Mouse (Mus musculus): ENCODE data around the gene Psen1. TPM values are rescaled to one million over a fixed set of nuclear protein-coding genes. Genes with fewer than 3 reads are reported as not detected.
A peak's percentile ranks its signal among the peaks of the same experiment; 100 is the strongest.

Psen1 gene
- polyA plus RNA-seq (2012; fragmentation: generic; extraction: Trizol) = 36.6 TPM
- long read RNA-seq, experiment 1, transcript Psen1-201 (12 exons, 2,690 nt) = major isoform, 37 of 46 reads
- long read RNA-seq, experiment 1, partial matches to known transcripts = 3 of 46 reads
- long read RNA-seq, experiment 1, other reads (novel, unspliced or antisense) = 6 of 46 reads
- long read RNA-seq, experiment 2, transcript Psen1-201 (12 exons, 2,690 nt) = major isoform, 257 of 295 reads
- long read RNA-seq, experiment 2, partial matches to known transcripts = 10 of 295 reads
- long read RNA-seq, experiment 2, other reads (novel, unspliced or antisense) = 28 of 295 reads

GRCm38 (mm10) chr12:83687934-83688315, at the start of gene Psen1:
TSS of gene Psen1 (plus strand) at chr12:83688152.
- TF ChIP-seq FOSL1 (IDR thresholded peaks at IDR 0.05; ENCODE audit: insufficient read depth, low read length, poor library complexity, severe bottlenecking) = no peak
- peak; percentile 91 for TF ChIP-seq MAX (IDR thresholded peaks at IDR 0.05)
- peak; percentile 90 for TF ChIP-seq CEBPB (IDR thresholded peaks at IDR 0.05; ENCODE audit: low read depth)
- no peak for TF ChIP-seq MYOG (IDR thresholded peaks at IDR 0.05; ENCODE audit: control insufficient read depth, extremely low read depth, insufficient read length)
- Histone ChIP-seq H3ac (ENCODE audit: control insufficient read depth, insufficient read length, low read depth) (peak within 1 kb of the TSS; percentile 82), H3K36me3 (ENCODE audit: control insufficient read depth, insufficient read depth) (peaks cover 24% of the 10 kb centered on the region), H3K79me2 (ENCODE audit: control insufficient read depth, insufficient read depth) (peaks cover 48% of the 10 kb centered on the region), H3K27me3 (ENCODE audit: control insufficient read depth, insufficient read depth, insufficient read length) (no peaks in the 10 kb centered on the region), H3K4me3 (ENCODE audit: insufficient read depth, poor library complexity, severe bottlenecking) (peak within 1 kb of the TSS; percentile 75), H3K79me3 (ENCODE audit: low read depth) (peaks cover 39% of the 10 kb centered on the region)

- peaks cover 97% of the 10 kb centered on the region for H3K79me2 ChIP-seq (ENCODE audit: control insufficient read depth, insufficient read depth)
- peaks cover 92% of the 10 kb centered on the region for H3K79me3 ChIP-seq (ENCODE audit: low read depth)
- no peaks in the 10 kb centered on the region for H3K27me3 ChIP-seq (ENCODE audit: control insufficient read depth, insufficient read depth, insufficient read length)
- no peak overlapping the region for H3ac ChIP-seq (ENCODE audit: control insufficient read depth, insufficient read length, low read depth)
- H3K4me3 ChIP-seq (ENCODE audit: insufficient read depth, poor library complexity, severe bottlenecking) = no peak overlapping the region
- H3K36me3 ChIP-seq (ENCODE audit: control insufficient read depth, insufficient read depth) = peaks cover 84% of the 10 kb centered on the region
- TF ChIP-seq USF1 (IDR thresholded peaks at IDR 0.05; ENCODE audit: low read depth) (no peak), CEBPB (IDR thresholded peaks at IDR 0.05; ENCODE audit: low read depth) (no peak), MYOG (IDR thresholded peaks at IDR 0.05; ENCODE audit: control insufficient read depth, extremely low read depth, insufficient read length) (no peak), MAX (IDR thresholded peaks at IDR 0.05) (no peak), MYOD1 (IDR thresholded peaks at IDR 0.05; ENCODE audit: control insufficient read depth, insufficient read length, low read depth) (no peak)
These were observed 46.7 kb upstream of the Psen1 start for GRCm38 (mm10) chr12:83641233-83641632.

- H3K27me3 ChIP-seq (ENCODE audit: control insufficient read depth, insufficient read depth, insufficient read length) = no peaks in the 10 kb centered on the region
- peaks cover 84% of the 10 kb centered on the region for H3K36me3 ChIP-seq (ENCODE audit: control insufficient read depth, insufficient read depth)
- H3K79me2 ChIP-seq (ENCODE audit: control insufficient read depth, insufficient read depth) = peaks cover 94% of the 10 kb centered on the region
- peaks cover 86% of the 10 kb centered on the region for H3K79me3 ChIP-seq (ENCODE audit: low read depth)
- TF ChIP-seq FOSL1 (IDR thresholded peaks at IDR 0.05; ENCODE audit: insufficient read depth, low read length, poor library complexity, severe bottlenecking) = peak; percentile 18
- TF ChIP-seq USF1 (IDR thresholded peaks at IDR 0.05; ENCODE audit: low read depth) = no peak
- H3ac ChIP-seq (ENCODE audit: control insufficient read depth, insufficient read length, low read depth) = no peak overlapping the region
- H3K4me3 ChIP-seq (ENCODE audit: insufficient read depth, poor library complexity, severe bottlenecking) = no peak overlapping the region
These were observed 44.8 kb upstream of the Psen1 start for GRCm38 (mm10) chr12:83643116-83643515.

GRCm38 (mm10) chr12:83650346-83650745, 37.6 kb upstream of the Psen1 start:
- Histone ChIP-seq H3K79me2 (ENCODE audit: control insufficient read depth, insufficient read depth) (peaks cover 85% of the 10 kb centered on the region), H3K4me3 (ENCODE audit: insufficient read depth, poor library complexity, severe bottlenecking) (no peak overlapping the region), H3K27me3 (ENCODE audit: control insufficient read depth, insufficient read depth, insufficient read length) (no peaks in the 10 kb centered on the region), H3K79me3 (ENCODE audit: low read depth) (peaks cover 51% of the 10 kb centered on the region), H3ac (ENCODE audit: control insufficient read depth, insufficient read length, low read depth) (no peak overlapping the region), H3K36me3 (ENCODE audit: control insufficient read depth, insufficient read depth) (peaks cover 90% of the 10 kb centered on the region)
- TF ChIP-seq MYOD1 (IDR thresholded peaks at IDR 0.05; ENCODE audit: control insufficient read depth, insufficient read length, low read depth) = no peak
- TF ChIP-seq FOSL1 (IDR thresholded peaks at IDR 0.05; ENCODE audit: insufficient read depth, low read length, poor library complexity, severe bottlenecking) = no peak
- TF ChIP-seq MAX (IDR thresholded peaks at IDR 0.05) = no peak
- TF ChIP-seq CTCF (IDR thresholded peaks at IDR 0.05; ENCODE audit: control insufficient read depth, insufficient read depth, insufficient read length) = no peak
- TF ChIP-seq MYOG (IDR thresholded peaks at IDR 0.05; ENCODE audit: control insufficient read depth, extremely low read depth, insufficient read length) = no peak
- no peak for TF ChIP-seq USF1 (IDR thresholded peaks at IDR 0.05; ENCODE audit: low read depth)
- TF ChIP-seq CEBPB (IDR thresholded peaks at IDR 0.05; ENCODE audit: low read depth) = no peak

- peaks cover 56% of the 10 kb centered on the region for H3K79me3 ChIP-seq (ENCODE audit: low read depth)
- H3K4me3 ChIP-seq (ENCODE audit: insufficient read depth, poor library complexity, severe bottlenecking) = no peak overlapping the region
- no peak overlapping the region for H3ac ChIP-seq (ENCODE audit: control insufficient read depth, insufficient read length, low read depth)
- TF ChIP-seq FOSL1 (IDR thresholded peaks at IDR 0.05; ENCODE audit: insufficient read depth, low read length, poor library complexity, severe bottlenecking) (no peak), CTCF (IDR thresholded peaks at IDR 0.05; ENCODE audit: control insufficient read depth, insufficient read depth, insufficient read length) (no peak), MYOD1 (IDR thresholded peaks at IDR 0.05; ENCODE audit: control insufficient read depth, insufficient read length, low read depth) (no peak), MAX (IDR thresholded peaks at IDR 0.05) (no peak), USF1 (IDR thresholded peaks at IDR 0.05; ENCODE audit: low read depth) (no peak), CEBPB (IDR thresholded peaks at IDR 0.05; ENCODE audit: low read depth) (no peak), MYOG (IDR thresholded peaks at IDR 0.05; ENCODE audit: control insufficient read depth, extremely low read depth, insufficient read length) (no peak)
- H3K36me3 ChIP-seq (ENCODE audit: control insufficient read depth, insufficient read depth) = peaks cover 92% of the 10 kb centered on the region
- H3K79me2 ChIP-seq (ENCODE audit: control insufficient read depth, insufficient read depth) = peaks cover 88% of the 10 kb centered on the region
- no peaks in the 10 kb centered on the region for H3K27me3 ChIP-seq (ENCODE audit: control insufficient read depth, insufficient read depth, insufficient read length)
These were observed 36.5 kb upstream of the Psen1 start for GRCm38 (mm10) chr12:83651414-83651813.

- Histone ChIP-seq H3K27me3 (ENCODE audit: control insufficient read depth, insufficient read depth, insufficient read length) (no peaks in the 10 kb centered on the region), H3K79me2 (ENCODE audit: control insufficient read depth, insufficient read depth) (peaks cover 23% of the 10 kb centered on the region), H3ac (ENCODE audit: control insufficient read depth, insufficient read length, low read depth) (no peak overlapping the region), H3K4me3 (ENCODE audit: insufficient read depth, poor library complexity, severe bottlenecking) (no peak overlapping the region), H3K79me3 (ENCODE audit: low read depth) (peaks cover 18% of the 10 kb centered on the region), H3K36me3 (ENCODE audit: control insufficient read depth, insufficient read depth) (peaks cover 40% of the 10 kb centered on the region)
- TF ChIP-seq CEBPB (IDR thresholded peaks at IDR 0.05; ENCODE audit: low read depth) (no peak), USF1 (IDR thresholded peaks at IDR 0.05; ENCODE audit: low read depth) (no peak), CTCF (IDR thresholded peaks at IDR 0.05; ENCODE audit: control insufficient read depth, insufficient read depth, insufficient read length) (no peak), FOSL1 (IDR thresholded peaks at IDR 0.05; ENCODE audit: insufficient read depth, low read length, poor library complexity, severe bottlenecking) (no peak), MYOD1 (IDR thresholded peaks at IDR 0.05; ENCODE audit: control insufficient read depth, insufficient read length, low read depth) (no peak), MYOG (IDR thresholded peaks at IDR 0.05; ENCODE audit: control insufficient read depth, extremely low read depth, insufficient read length) (no peak), MAX (IDR thresholded peaks at IDR 0.05) (no peak)
These were observed 2.5 kb upstream of the Psen1 start for GRCm38 (mm10) chr12:83685466-83685865.
